Mouse (Mus musculus) testis, adult 2 months (tissue): ENCODE data around the gene Urad. TPM values are rescaled to one million over a fixed set of nuclear protein-coding genes. Genes with fewer than 3 reads are reported as not detected.

Experiments used
- H3K27ac ChIP-seq: fragments of 200-500 bp; 2 replicates; pipeline ENCODE4 v1.5.1; 2012; ENCODE audit warnings: low read depth, low read length; ENCODE audit not compliant: control insufficient read depth, insufficient read depth
- H3K27me3 ChIP-seq: fragments of 200-500 bp; 2 replicates; pipeline ENCODE4 v1.6.1; 2012; ENCODE audit warnings: mild to moderate bottlenecking, low read length, moderate library complexity; ENCODE audit not compliant: control insufficient read depth, insufficient read depth
- H3K36me3 ChIP-seq: fragments of 200-500 bp; 2 replicates; pipeline ENCODE4 v1.6.1; 2012; ENCODE audit warnings: mild to moderate bottlenecking, low read length; ENCODE audit not compliant: control insufficient read depth, insufficient read depth
- H3K4me1 ChIP-seq: fragments of 200-500 bp; 2 replicates; pipeline ENCODE4 v1.6.1; 2012; ENCODE audit warnings: low read length; ENCODE audit not compliant: control insufficient read depth, insufficient read depth
- H3K4me3 ChIP-seq: fragments of 200-500 bp; 2 replicates; pipeline ENCODE4 v1.5.1; 2012; ENCODE audit warnings: low read depth, mild to moderate bottlenecking, low read length, moderate library complexity, mixed read lengths; ENCODE audit not compliant: control insufficient read depth
- CTCF ChIP-seq: fragments of 200-500 bp; IDR thresholded peaks from 2 replicates; pipeline ENCODE4 v1.5.1; 2012; ENCODE audit warnings: low read depth, mild to moderate bottlenecking, inconsistent platforms, low read length, moderate library complexity; ENCODE audit not compliant: control insufficient read depth, insufficient read depth, insufficient replicate concordance
- POLR2A ChIP-seq: fragments of 200-500 bp; IDR thresholded peaks from 2 replicates; pipeline ENCODE4 v1.6.1; 2012; ENCODE audit warnings: low read depth, mild to moderate bottlenecking, inconsistent platforms, low read length, moderate library complexity; ENCODE audit not compliant: control insufficient read depth
- polyA plus RNA-seq: library from polyadenylated mRNA; depleted of rRNA; stranded (reverse); fragments of >200 nt; gene quantifications from 2 replicates; pipeline ENCODE4 v1.2.3, GENCODE M21; 2012; rRNA removed

Urad gene
- polyA plus RNA-seq, 1 experiment: not detected

- H3K36me3 ChIP-seq: no peaks in the 10 kb centered on the region
- H3K4me1 ChIP-seq: peaks cover 4% of the 10 kb centered on the region
- TF ChIP-seq CTCF (no peak), POLR2A (no peak)
- peaks cover 8% of the 10 kb centered on the region for H3K27me3 ChIP-seq
- no peak overlapping the region for H3K4me3 ChIP-seq
- no peak overlapping the region for H3K27ac ChIP-seq
Observed at GRCm38 (mm10) chr5:147270673-147271655, 51.3 kb downstream of the Urad start.

DNA sequence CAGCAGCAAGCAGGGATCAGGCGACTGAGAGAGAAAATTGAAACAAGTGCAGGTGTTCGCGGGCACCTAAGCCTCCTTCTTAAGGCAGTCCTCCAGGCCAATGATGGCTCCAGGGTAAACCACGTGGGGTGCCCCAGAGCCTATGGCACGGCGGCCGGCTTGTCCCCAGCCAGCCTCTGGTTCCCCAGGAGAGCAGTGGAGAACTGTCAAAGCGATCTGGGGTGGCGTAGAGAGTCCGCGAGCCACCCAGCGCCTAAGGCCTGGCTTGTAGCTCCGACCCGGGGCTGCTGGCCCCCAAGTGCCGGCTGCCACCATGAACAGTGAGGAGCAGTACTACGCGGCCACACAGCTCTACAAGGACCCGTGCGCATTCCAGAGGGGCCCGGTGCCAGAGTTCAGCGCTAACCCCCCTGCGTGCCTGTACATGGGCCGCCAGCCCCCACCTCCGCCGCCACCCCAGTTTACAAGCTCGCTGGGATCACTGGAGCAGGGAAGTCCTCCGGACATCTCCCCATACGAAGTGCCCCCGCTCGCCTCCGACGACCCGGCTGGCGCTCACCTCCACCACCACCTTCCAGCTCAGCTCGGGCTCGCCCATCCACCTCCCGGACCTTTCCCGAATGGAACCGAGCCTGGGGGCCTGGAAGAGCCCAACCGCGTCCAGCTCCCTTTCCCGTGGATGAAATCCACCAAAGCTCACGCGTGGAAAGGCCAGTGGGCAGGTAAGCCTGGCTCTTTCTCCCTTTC, 52.1 kb downstream of the Urad start, which contains the start of gene Pdx1:
TSS of gene Pdx1 (plus strand) at position 34 of the 747 bp plus-strand sequence.
- TF ChIP-seq POLR2A: no peak
- TF ChIP-seq CTCF: no peak
- Histone ChIP-seq H3K27me3 (peaks cover 8% of the 10 kb centered on the region), H3K4me3 (no peak within 1 kb of the TSS), H3K27ac (no peak within 1 kb of the TSS), H3K36me3 (no peaks in the 10 kb centered on the region), H3K4me1 (peaks cover 4% of the 10 kb centered on the region)

DNA sequence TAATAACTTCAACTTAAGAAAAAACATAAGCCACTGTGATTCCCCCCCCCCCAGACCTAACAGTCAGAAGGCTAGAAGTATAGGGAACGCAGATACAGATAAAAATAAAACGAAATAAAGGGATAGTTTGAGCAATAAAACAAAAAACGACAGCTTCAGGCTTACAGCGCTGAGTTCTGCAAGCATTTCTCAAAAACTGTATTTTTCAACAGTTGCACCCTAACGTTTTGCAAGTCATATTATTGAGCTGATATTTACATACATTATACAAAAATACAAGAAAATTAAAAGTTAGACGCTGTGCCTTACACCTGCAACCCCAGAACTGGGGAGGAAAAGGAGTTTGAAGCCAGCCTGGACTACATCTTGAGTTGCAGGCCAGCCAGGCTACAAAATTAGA, 52.9 kb downstream of the Urad start:
- H3K36me3 ChIP-seq: no peaks in the 10 kb centered on the region
- peaks cover 7% of the 10 kb centered on the region for H3K27me3 ChIP-seq
- H3K27ac ChIP-seq: no peak overlapping the region
- H3K4me1 ChIP-seq: peaks cover under 1% of the 10 kb centered on the region; the same call in 1 of the 2 replicates
- no peak for TF ChIP-seq CTCF
- TF ChIP-seq POLR2A: no peak
- H3K4me3 ChIP-seq: no peak overlapping the region

DNA sequence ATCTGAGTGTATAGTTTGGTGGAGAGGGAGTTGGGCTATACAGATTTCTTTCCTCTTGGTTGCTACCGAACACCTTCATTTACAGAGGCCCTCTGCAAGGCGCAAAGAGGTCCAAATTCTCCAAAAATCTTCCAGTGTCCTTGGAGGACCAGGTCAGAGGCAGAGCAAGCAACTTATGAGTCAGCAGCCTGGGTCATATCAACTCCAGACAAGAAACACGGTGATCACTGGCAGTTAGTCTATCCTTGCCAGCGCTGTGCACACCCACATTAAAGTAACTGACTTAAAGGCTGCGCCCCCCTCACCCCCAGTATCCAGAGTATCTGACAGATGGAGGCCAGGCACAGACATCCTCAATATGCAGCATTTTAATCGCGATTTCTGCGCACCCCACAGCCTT, 53.5 kb downstream of the Urad start:
- Histone ChIP-seq H3K27me3 (peaks cover 4% of the 10 kb centered on the region), H3K36me3 (no peaks in the 10 kb centered on the region), H3K4me3 (no peak overlapping the region), H3K27ac (no peak overlapping the region), H3K4me1 (no peaks in the 10 kb centered on the region; the same call in 1 of the 2 replicates)
- TF ChIP-seq POLR2A (no peak), CTCF (no peak)

DNA sequence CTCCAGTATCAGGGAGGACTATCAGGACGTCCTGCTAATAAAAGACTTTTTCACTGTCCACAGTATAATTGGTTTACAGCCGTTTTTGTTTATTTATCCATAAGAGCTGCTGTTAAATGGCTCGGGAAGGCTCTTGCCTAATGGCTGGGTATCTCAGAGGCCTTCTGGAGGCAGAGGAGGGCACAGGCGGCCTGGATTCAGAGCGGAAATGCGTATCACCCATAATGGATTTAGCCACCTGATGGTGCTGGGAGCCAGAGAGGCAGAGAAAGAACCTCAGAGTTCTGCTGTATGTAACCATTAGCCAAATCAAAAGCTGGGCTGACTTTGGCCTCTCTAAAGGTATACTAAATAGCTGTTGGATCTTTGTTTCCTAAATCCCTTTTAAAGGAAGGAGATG, 54.8 kb downstream of the Urad start:
- no peaks in the 10 kb centered on the region for H3K36me3 ChIP-seq
- H3K27ac ChIP-seq: no peak overlapping the region
- H3K4me3 ChIP-seq: no peak overlapping the region
- no peaks in the 10 kb centered on the region; the same call in 1 of the 2 replicates for H3K4me1 ChIP-seq
- no peak for TF ChIP-seq POLR2A
- TF ChIP-seq CTCF: no peak
- peaks cover 4% of the 10 kb centered on the region; the same call in 1 of the 2 replicates for H3K27me3 ChIP-seq

Other genes with a start within 250 kb of the Urad start
- 9.5 and 10.8 TPM in 2 replicates for gene Lnx2, start 245.9 kb downstream of the Urad start, polyA plus RNA-seq
- 136 and 138 TPM in 2 replicates for gene Polr1d, start 245.4 kb downstream of the Urad start, polyA plus RNA-seq
- not detected in 2 replicates for gene Gsx1, start 133.7 kb downstream of the Urad start, polyA plus RNA-seq
- gene Pdx1, start 52.5 kb downstream of the Urad start, polyA plus RNA-seq: 0.07 TPM in 1 of 2 replicates, not detected in the other
- 0.10 TPM in 1 of 2 replicates, not detected in the other for gene Cdx2, start 15.2 kb downstream of the Urad start, polyA plus RNA-seq
- 0.76 and 1.0 TPM in 2 replicates for gene Flt3, start 78.0 kb upstream of the Urad start, polyA plus RNA-seq
- gene Pan3, start 107.7 kb upstream of the Urad start, polyA plus RNA-seq: 77.6 and 94.5 TPM in 2 replicates